Mouse (Mus musculus): Measurements from ENCODE around the gene Cdk5. TPM values are rescaled to one million over a fixed set of nuclear protein-coding genes. Genes with fewer than 3 reads are reported as not detected.

Cdk5 gene
- polyA plus RNA-seq, 1 experiment: 52.3 TPM

DNA sequence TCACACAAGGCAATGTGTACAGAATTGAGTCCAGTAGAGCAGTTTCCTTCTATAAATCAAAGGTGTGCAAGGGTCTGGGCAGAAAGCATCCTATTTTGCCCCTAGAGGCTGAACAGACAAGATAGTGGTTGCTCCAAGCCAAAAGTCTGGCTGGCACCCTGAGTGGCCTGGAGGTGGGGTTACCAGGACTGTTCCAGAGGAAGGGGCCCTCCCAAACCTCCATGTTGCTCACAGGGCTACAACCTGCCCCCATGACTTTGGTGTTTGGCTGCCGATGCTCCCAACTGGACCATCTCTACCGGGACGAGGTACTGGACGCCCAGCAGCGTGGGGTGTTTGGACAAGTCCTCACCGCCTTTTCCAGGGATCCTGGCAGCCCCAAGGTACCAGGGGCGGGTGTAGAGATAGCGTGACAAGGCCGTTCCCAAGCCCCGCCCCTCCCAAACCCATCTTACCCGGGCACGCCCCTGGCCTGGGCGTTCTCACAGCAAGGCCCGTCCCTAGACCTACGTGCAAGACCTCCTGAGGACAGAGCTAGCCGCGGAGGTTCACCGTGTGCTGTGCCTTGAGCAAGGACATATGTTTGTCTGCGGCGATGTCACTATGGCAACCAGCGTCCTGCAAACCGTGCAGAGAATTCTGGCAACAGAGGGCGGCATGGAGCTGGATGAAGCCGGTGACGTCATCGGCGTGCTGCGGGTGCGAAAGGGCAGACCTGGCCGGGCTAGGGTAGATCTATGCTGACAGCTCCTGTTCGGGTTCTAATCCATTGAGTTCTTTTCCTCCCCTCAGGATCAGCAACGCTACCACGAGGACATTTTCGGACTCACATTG is 40.1 kb downstream of the Cdk5 start:
- Histone ChIP-seq H3K27ac (ENCODE audit: control insufficient read depth, insufficient read depth, low read depth, low read length) (peak overlapping the region; percentile 3; the same call in 1 of the 2 replicates), H3K27me3 (ENCODE audit: control insufficient read depth, insufficient read depth, low read length) (no peaks in the 10 kb centered on the region), H3K4me3 (ENCODE audit: control insufficient read depth, low read depth, low read length) (peak overlapping the region; percentile 81), H3K4me1 (ENCODE audit: control insufficient read depth, insufficient read depth, low read length) (peaks cover 25% of the 10 kb centered on the region), H3K36me3 (ENCODE audit: control insufficient read depth, insufficient read depth, low read length) (no peaks in the 10 kb centered on the region)
- peak; percentile 52; the same call in 1 of the 2 replicates for TF ChIP-seq CTCF (IDR thresholded peaks at IDR 0.05; ENCODE audit: control insufficient read depth, insufficient read depth, insufficient replicate concordance, low read depth, low read length)
- peak; percentile 77; the same call in 1 of the 2 replicates for TF ChIP-seq POLR2A (IDR thresholded peaks at IDR 0.05; ENCODE audit: control insufficient read depth, low read depth, low read length)

- TF ChIP-seq POLR2A (IDR thresholded peaks at IDR 0.05; ENCODE audit: control insufficient read depth, low read depth, low read length) (no peak), CTCF (IDR thresholded peaks at IDR 0.05; ENCODE audit: control insufficient read depth, insufficient read depth, insufficient replicate concordance, low read depth, low read length) (no peak)
- H3K36me3 ChIP-seq (ENCODE audit: control insufficient read depth, insufficient read depth, low read length): no peaks in the 10 kb centered on the region
- no peak overlapping the region for H3K27ac ChIP-seq (ENCODE audit: control insufficient read depth, insufficient read depth, low read depth, low read length)
- no peaks in the 10 kb centered on the region for H3K27me3 ChIP-seq (ENCODE audit: control insufficient read depth, insufficient read depth, low read length)
- H3K4me1 ChIP-seq (ENCODE audit: control insufficient read depth, insufficient read depth, low read length): peaks cover 13% of the 10 kb centered on the region
- H3K4me3 ChIP-seq (ENCODE audit: control insufficient read depth, low read depth, low read length): peak overlapping the region; percentile 81
These were observed 41.3 kb downstream of the Cdk5 start for GRCm38 (mm10) chr5:24381988-24382387.

- Histone ChIP-seq H3K4me1 (ENCODE audit: control insufficient read depth, insufficient read depth, low read length) (peaks cover 11% of the 10 kb centered on the region), H3K36me3 (ENCODE audit: control insufficient read depth, insufficient read depth, low read length) (no peaks in the 10 kb centered on the region), H3K4me3 (ENCODE audit: control insufficient read depth, low read depth, low read length) (peak overlapping the region; percentile 44), H3K27me3 (ENCODE audit: control insufficient read depth, insufficient read depth, low read length) (no peaks in the 10 kb centered on the region), H3K27ac (ENCODE audit: control insufficient read depth, insufficient read depth, low read depth, low read length) (no peak overlapping the region)
- TF ChIP-seq CTCF (IDR thresholded peaks at IDR 0.05; ENCODE audit: control insufficient read depth, insufficient read depth, insufficient replicate concordance, low read depth, low read length) (no peak), POLR2A (IDR thresholded peaks at IDR 0.05; ENCODE audit: control insufficient read depth, low read depth, low read length) (no peak)
These were observed 41.8 kb downstream of the Cdk5 start for GRCm38 (mm10) chr5:24381486-24381885.

GRCm38 (mm10) chr5:24380499-24380898 is 42.8 kb downstream of the Cdk5 start:
- H3K36me3 ChIP-seq (ENCODE audit: control insufficient read depth, insufficient read depth, low read length): no peaks in the 10 kb centered on the region
- peaks cover 11% of the 10 kb centered on the region for H3K4me1 ChIP-seq (ENCODE audit: control insufficient read depth, insufficient read depth, low read length)
- H3K27ac ChIP-seq (ENCODE audit: control insufficient read depth, insufficient read depth, low read depth, low read length): no peak overlapping the region
- H3K4me3 ChIP-seq (ENCODE audit: control insufficient read depth, low read depth, low read length): peak overlapping the region; percentile 44
- no peaks in the 10 kb centered on the region for H3K27me3 ChIP-seq (ENCODE audit: control insufficient read depth, insufficient read depth, low read length)
- no peak for TF ChIP-seq POLR2A (IDR thresholded peaks at IDR 0.05; ENCODE audit: control insufficient read depth, low read depth, low read length)
- TF ChIP-seq CTCF (IDR thresholded peaks at IDR 0.05; ENCODE audit: control insufficient read depth, insufficient read depth, insufficient replicate concordance, low read depth, low read length): no peak

GRCm38 (mm10) chr5:24379501-24379900 is 43.8 kb downstream of the Cdk5 start:
- TF ChIP-seq POLR2A (IDR thresholded peaks at IDR 0.05; ENCODE audit: control insufficient read depth, low read depth, low read length) (no peak), CTCF (IDR thresholded peaks at IDR 0.05; ENCODE audit: control insufficient read depth, insufficient read depth, insufficient replicate concordance, low read depth, low read length) (no peak)
- H3K4me3 ChIP-seq (ENCODE audit: control insufficient read depth, low read depth, low read length): no peak overlapping the region
- H3K36me3 ChIP-seq (ENCODE audit: control insufficient read depth, insufficient read depth, low read length): no peaks in the 10 kb centered on the region
- peaks cover 11% of the 10 kb centered on the region for H3K4me1 ChIP-seq (ENCODE audit: control insufficient read depth, insufficient read depth, low read length)
- H3K27ac ChIP-seq (ENCODE audit: control insufficient read depth, insufficient read depth, low read depth, low read length): no peak overlapping the region
- no peaks in the 10 kb centered on the region for H3K27me3 ChIP-seq (ENCODE audit: control insufficient read depth, insufficient read depth, low read length)

DNA sequence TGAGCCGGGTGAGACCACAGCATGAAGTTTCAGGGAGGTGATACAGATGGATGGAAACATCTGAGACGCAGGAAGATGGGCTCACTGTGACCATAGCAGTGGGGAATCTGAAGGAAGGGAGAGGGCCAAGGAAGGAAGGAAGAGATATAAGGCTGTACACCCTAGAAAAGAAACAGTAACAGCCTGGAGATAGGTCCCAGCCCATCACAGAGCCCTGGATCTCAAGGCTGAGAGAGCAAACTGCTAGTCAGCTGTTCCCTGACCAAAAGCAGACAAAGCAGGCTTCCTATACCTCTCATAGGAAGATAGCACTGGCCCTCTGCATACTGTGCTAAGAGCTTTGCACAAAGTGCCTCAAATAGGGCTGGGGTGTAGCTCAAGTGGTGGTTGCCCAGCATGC is 44.6 kb downstream of the Cdk5 start:
- peaks cover 11% of the 10 kb centered on the region for H3K4me1 ChIP-seq (ENCODE audit: control insufficient read depth, insufficient read depth, low read length)
- no peak overlapping the region for H3K27ac ChIP-seq (ENCODE audit: control insufficient read depth, insufficient read depth, low read depth, low read length)
- no peaks in the 10 kb centered on the region for H3K36me3 ChIP-seq (ENCODE audit: control insufficient read depth, insufficient read depth, low read length)
- no peaks in the 10 kb centered on the region for H3K27me3 ChIP-seq (ENCODE audit: control insufficient read depth, insufficient read depth, low read length)
- no peak for TF ChIP-seq POLR2A (IDR thresholded peaks at IDR 0.05; ENCODE audit: control insufficient read depth, low read depth, low read length)
- TF ChIP-seq CTCF (IDR thresholded peaks at IDR 0.05; ENCODE audit: control insufficient read depth, insufficient read depth, insufficient replicate concordance, low read depth, low read length): no peak
- no peak overlapping the region for H3K4me3 ChIP-seq (ENCODE audit: control insufficient read depth, low read depth, low read length)

GRCm38 (mm10) chr5:24374666-24375328 is 48.5 kb downstream of the Cdk5 start:
- no peaks in the 10 kb centered on the region for H3K36me3 ChIP-seq (ENCODE audit: control insufficient read depth, insufficient read depth, low read length)
- no peak overlapping the region for H3K27ac ChIP-seq (ENCODE audit: control insufficient read depth, insufficient read depth, low read depth, low read length)
- H3K4me3 ChIP-seq (ENCODE audit: control insufficient read depth, low read depth, low read length): no peak overlapping the region
- TF ChIP-seq POLR2A (IDR thresholded peaks at IDR 0.05; ENCODE audit: control insufficient read depth, low read depth, low read length): no peak
- TF ChIP-seq CTCF (IDR thresholded peaks at IDR 0.05; ENCODE audit: control insufficient read depth, insufficient read depth, insufficient replicate concordance, low read depth, low read length): no peak
- no peaks in the 10 kb centered on the region for H3K27me3 ChIP-seq (ENCODE audit: control insufficient read depth, insufficient read depth, low read length)
- H3K4me1 ChIP-seq (ENCODE audit: control insufficient read depth, insufficient read depth, low read length): peaks cover 3% of the 10 kb centered on the region

Measured in testis, adult 2 months (tissue).